Mouse (Mus musculus): ENCODE measurements around the gene Spag17. TPM values are rescaled to one million over a fixed set of nuclear protein-coding genes. Genes with fewer than 3 reads are reported as not detected.

The Spag17 gene
- polyA plus RNA-seq, 1 experiment: 0.26 TPM

DNA sequence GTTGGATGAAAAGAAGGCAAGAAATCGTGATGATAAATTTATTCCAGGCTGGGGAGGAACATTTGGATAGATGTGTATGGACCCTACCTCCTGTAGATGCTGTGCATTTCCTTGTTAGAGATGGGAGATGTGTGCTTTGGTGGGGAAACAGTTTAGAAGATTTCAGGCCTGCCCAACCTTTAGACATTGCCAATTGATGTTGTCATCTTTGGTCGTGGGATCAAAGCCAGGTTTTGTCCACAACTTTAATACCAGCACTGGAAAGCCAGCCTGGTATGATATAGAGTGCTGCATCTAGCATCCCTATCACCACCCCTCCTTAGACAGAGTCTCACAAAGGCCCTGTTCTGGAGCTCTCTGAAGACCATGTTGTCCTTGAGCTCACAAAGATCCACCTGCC is 278.4 kb downstream of the Spag17 start:
- DNase-seq (ENCODE audit: low read depth): no peak

DNA sequence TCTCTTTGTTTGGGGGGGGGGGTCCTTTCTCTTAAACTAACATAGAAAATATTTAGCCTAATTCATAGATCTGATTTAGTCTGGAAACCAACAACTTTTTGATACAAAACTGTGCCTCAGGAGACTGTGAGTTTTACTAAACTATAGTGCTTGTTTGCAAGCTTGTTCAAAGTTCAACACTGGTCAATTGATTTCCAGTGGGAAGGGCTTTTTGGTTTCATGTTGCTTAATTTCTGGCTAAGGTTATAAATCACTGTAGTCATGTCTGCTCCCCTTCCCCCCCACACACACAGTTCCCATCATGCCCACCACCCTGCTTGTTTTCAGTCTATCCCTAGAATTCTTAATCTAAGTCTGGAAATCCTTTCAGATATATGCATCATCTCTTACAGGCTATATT is 279.8 kb downstream of the Spag17 start:
- no peak for DNase-seq (ENCODE audit: low read depth)

DNA sequence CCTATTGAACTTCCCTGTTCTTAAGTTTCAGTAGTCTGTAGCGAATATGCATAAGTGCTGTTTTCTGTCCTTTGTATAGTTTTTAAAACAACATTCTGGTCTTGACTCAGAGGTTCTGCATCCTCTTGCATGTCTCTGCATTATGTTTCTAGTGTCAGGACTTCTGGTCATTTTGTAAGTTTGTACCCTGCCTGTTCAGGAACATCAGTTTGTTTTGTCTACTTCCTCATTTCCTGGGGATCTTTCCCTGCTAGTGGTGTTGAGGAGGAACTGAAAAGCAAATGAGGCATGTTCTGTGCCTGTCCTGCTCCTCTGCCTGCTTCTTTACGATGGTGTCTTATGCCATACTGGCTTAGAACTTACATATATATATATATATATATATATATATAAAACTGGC is 290.8 kb downstream of the Spag17 start:
- DNase-seq (ENCODE audit: low read depth): no peak

GRCm38 (mm10) chr3:100180471-100180870 is 295.3 kb downstream of the Spag17 start:
- DNase-seq (ENCODE audit: low read depth): no peak

DNA sequence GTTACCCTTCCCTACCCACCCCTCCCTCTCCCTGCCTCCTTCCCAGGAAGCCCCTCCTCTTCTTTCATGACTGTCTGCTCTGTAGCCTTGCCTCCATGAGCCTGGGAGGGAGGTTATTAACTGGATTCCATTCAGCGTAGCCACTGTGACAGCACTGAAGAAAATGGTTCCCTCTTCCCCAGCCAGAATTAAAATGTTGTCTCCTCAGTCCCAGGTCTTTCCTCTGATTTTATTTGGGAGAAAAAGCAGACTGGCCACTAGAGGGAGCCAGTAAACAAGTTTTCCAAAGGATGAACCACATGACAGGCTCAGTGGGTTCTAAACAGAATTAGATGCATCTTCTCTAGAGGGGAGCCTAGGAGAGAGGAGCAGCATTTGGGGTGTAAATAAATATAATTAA is 304.2 kb downstream of the Spag17 start:
- DNase-seq (ENCODE audit: low read depth): no peak

DNA sequence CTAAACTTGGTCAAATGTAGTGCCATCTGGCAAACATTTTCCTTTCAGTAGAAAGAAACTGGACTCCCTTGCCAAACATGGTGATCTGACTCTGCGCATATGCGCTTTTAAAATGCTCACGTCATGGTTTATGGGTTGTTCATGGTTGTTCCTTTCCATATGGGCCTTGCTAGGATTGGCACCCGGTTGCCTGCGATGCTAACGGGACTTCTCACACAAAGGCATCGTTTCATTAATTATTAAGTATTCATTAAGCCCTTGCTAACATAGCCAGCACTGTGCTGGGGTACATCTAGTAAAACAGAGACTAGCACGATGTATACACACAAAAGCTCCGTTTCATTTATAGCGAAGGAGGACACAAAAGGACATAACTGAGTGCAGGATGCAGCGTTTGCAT is 304.7 kb downstream of the Spag17 start:
- no peak for DNase-seq (ENCODE audit: low read depth)
